Mouse (Mus musculus) kidney, postnatal 25 days (tissue): ENCODE data around the gene Slc22a23.

ENCODE experiments used
- DNase-seq, 2 experiments: peaks; one replicate each; pipeline ENCODE4 v3.0.0; 2021; ENCODE audit warnings: mixed read lengths in 2 of 2

The Slc22a23 gene

GRCm38 (mm10) chr13:34299351-34300333 lies 45.3 kb downstream of the Slc22a23 start:
- peak in 1 of 2 experiments; percentile 47 for DNase-seq

- DNase-seq, result no peak
Measured at GRCm38 (mm10) chr13:34298674-34299073, 46.3 kb downstream of the Slc22a23 start.

- DNase-seq, result no peak
Measured at GRCm38 (mm10) chr13:34298061-34298460, 46.9 kb downstream of the Slc22a23 start.

GRCm38 (mm10) chr13:34295787-34296435 lies 49.1 kb downstream of the Slc22a23 start:
- peak in 1 of 2 experiments; percentile 58 for DNase-seq

GRCm38 (mm10) chr13:34294212-34294611 lies 50.8 kb downstream of the Slc22a23 start:
- DNase-seq, result no peak

- peak; percentile 84 to 89 for DNase-seq
Measured at GRCm38 (mm10) chr13:34292042-34292441, 52.9 kb downstream of the Slc22a23 start.

GRCm38 (mm10) chr13:34290346-34290745 lies 54.6 kb downstream of the Slc22a23 start:
- no peak for DNase-seq

- no peak for DNase-seq
Measured at GRCm38 (mm10) chr13:34289567-34289966, 55.4 kb downstream of the Slc22a23 start.

GRCm38 (mm10) chr13:34288129-34288528 lies 56.9 kb downstream of the Slc22a23 start:
- no peak for DNase-seq

- DNase-seq, result peak in 1 of 2 experiments; percentile 60
Measured at GRCm38 (mm10) chr13:34287601-34288083, 57.3 kb downstream of the Slc22a23 start.

GRCm38 (mm10) chr13:34281360-34281759 lies 63.6 kb downstream of the Slc22a23 start:
- no peak for DNase-seq

- no peak for DNase-seq
Measured at GRCm38 (mm10) chr13:34278759-34279270, 66.2 kb downstream of the Slc22a23 start.

GRCm38 (mm10) chr13:34278288-34278701 lies 66.7 kb downstream of the Slc22a23 start:
- no peak for DNase-seq

GRCm38 (mm10) chr13:34277611-34278010 lies 67.4 kb downstream of the Slc22a23 start:
- DNase-seq, result no peak

- no peak for DNase-seq
Measured at GRCm38 (mm10) chr13:34277001-34277400, 68.0 kb downstream of the Slc22a23 start.

GRCm38 (mm10) chr13:34274890-34275289 lies 70.1 kb downstream of the Slc22a23 start:
- no peak for DNase-seq

- no peak for DNase-seq
Measured at GRCm38 (mm10) chr13:34274417-34274816, 70.6 kb downstream of the Slc22a23 start.

GRCm38 (mm10) chr13:34272275-34273054 lies 72.5 kb downstream of the Slc22a23 start:
- DNase-seq, result no peak

- no peak for DNase-seq
Measured at GRCm38 (mm10) chr13:34271665-34272064, 73.3 kb downstream of the Slc22a23 start.

- peak; percentile 39 to 78 for DNase-seq
Measured at GRCm38 (mm10) chr13:34270886-34271602, 73.9 kb downstream of the Slc22a23 start.

- DNase-seq, result no peak
Measured at GRCm38 (mm10) chr13:34269376-34269991, 75.5 kb downstream of the Slc22a23 start.
